Mouse (Mus musculus) B cell, adult 2 months (primary cell): ENCODE measurements around the gene Atp8b5.
A peak's percentile ranks its signal among the peaks of the same experiment; 100 is the strongest.

Source experiments
- DNase-seq, 2 experiments: peaks; one replicate each; pipeline ENCODE4 v3.0.0; 2022

The Atp8b5 gene

GRCm38 (mm10) chr4:43417269-43418062 lies 150.5 kb downstream of the Atp8b5 start:
- DNase-seq: no peak

- DNase-seq: no peak
These were observed 151.5 kb downstream of the Atp8b5 start for GRCm38 (mm10) chr4:43418450-43418849.

DNA sequence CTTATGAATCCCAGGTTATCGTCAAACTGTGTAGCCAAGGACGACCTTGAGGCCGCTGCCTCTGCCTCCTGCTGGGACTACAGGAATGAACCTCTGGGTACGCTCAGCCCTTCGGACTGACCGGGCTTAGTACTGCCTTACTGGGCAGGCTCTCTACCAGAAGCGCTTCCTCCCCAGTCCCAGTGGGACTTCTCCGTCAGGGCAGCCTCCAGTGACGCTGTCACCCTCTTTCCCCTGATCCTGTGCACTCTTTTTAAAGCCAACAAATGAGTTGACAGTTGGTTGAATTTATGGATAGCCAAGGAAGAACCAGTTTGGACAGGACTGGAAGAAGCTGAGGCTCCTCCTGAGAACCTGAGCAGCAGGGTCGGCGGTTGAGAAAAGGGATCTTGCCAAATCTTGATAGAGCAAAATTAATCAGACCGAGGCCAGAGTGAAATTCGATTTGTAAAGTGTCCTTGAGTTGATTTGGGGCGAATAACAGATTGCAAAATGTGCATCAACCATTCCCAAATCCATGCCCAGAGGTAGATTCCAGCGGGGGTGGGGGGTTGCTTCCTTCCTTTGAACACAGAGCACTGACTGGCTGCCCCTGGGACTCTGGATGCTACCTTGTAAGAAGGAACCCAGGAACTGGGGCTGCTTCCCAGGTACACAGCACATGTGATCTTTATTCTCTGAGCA lies 152.2 kb downstream of the Atp8b5 start:
- DNase-seq: no peak

GRCm38 (mm10) chr4:43419801-43420281 lies 152.9 kb downstream of the Atp8b5 start:
- no peak for DNase-seq

- DNase-seq: peak; percentile 73 to 74
These were observed 153.3 kb downstream of the Atp8b5 start for GRCm38 (mm10) chr4:43420305-43420704.

DNA sequence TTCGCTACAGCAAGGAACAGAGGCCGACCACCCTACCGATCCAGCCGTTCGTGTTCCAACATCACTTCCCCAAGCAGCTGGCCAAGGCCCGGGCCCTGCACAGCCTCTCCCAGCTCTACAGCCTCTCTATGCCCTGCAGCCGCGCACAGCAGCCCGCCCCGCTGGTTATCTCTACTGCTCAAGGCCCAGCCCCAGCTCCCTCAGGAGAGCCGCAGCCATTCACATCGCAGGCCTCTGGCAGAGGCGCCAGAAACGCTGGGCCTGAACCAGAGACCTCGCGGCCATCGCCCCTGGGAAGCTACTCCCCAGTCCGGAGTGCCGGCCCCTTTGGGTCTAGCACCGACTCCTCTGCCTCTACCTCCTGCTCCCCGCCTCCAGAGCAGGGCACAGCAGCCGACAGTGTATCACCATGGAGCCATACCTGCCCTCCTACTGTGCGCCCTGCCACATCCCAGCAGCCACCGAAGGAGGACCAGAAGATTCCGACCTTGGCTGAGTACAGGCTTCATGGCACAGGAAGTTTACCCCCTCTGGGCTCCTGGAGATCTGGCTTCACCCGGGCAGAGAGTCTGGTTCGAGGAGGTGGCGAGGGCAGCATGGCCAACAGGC lies 154.8 kb downstream of the Atp8b5 start:
- DNase-seq: no peak
